Mouse (Mus musculus) MEL (cell line): ENCODE data around the gene Cpsf6. TPM values are rescaled to one million over a fixed set of nuclear protein-coding genes. Genes with fewer than 3 reads are reported as not detected.
A peak's percentile ranks its signal among the peaks of the same experiment; 100 is the strongest.

Source experiments
- DNase-seq: peaks from one replicate; pipeline ENCODE4 v3.0.0; 2011; ENCODE audit warnings: low read depth, low spot score
- H3K27ac ChIP-seq: 2 replicates; pipeline ENCODE4 v1.5.1; 2012; ENCODE audit warnings: low read depth, mild to moderate bottlenecking, control low read depth, low read length, moderate library complexity; ENCODE audit not compliant: control insufficient read depth
- H3K27me3 ChIP-seq, 2 experiments: fragments of 150-350 bp in 1 of 2; sonication (generic) in 1 of 2; 2 replicates each; pipeline ENCODE4 v1.6.1; 2012; ENCODE audit warnings: low read length in 2 of 2, mild to moderate bottlenecking in 2 of 2, improper control_type of control experiment in 1 of 2, moderate library complexity in 1 of 2; ENCODE audit not compliant: insufficient read depth in 2 of 2, control insufficient read depth in 1 of 2
- H3K36me3 ChIP-seq, 2 experiments: 2 replicates each; pipeline ENCODE4 v1.6.1; 2012 to 2014; ENCODE audit warnings: low read length in 2 of 2, improper control_type of control experiment in 1 of 2, inconsistent platforms in 1 of 2, mild to moderate bottlenecking in 1 of 2; ENCODE audit not compliant: insufficient read depth in 2 of 2, control insufficient read depth in 1 of 2
- H3K4me1 ChIP-seq, 2 experiments: fragments of 150-350 bp in 1 of 2; sonication (generic) in 1 of 2; 2 replicates each; pipeline ENCODE4 v1.6.1; 2012; ENCODE audit warnings: low read length in 2 of 2, improper control_type of control experiment in 1 of 2, mild to moderate bottlenecking in 1 of 2; ENCODE audit not compliant: insufficient read depth in 2 of 2, control insufficient read depth in 1 of 2
- H3K4me3 ChIP-seq, 2 experiments: fragments of 150-350 bp in 1 of 2; sonication (generic) in 1 of 2; 2 replicates each; pipeline ENCODE4 v1.5.1; 2012; ENCODE audit warnings: low read depth in 2 of 2, low read length in 2 of 2, mild to moderate bottlenecking in 2 of 2, moderate library complexity in 2 of 2, control low read depth in 1 of 2, improper control_type of control experiment in 1 of 2; ENCODE audit not compliant: control insufficient read depth in 1 of 2, insufficient read depth in 1 of 2
- H3K79me2 ChIP-seq: 2 replicates; pipeline ENCODE4 v1.6.1; 2012; ENCODE audit warnings: mild to moderate bottlenecking, low read length, moderate library complexity; ENCODE audit not compliant: control insufficient read depth, poor library complexity, insufficient read depth
- H3K9ac ChIP-seq: 2 replicates; pipeline ENCODE4 v1.6.1; 2012; ENCODE audit warnings: low read depth, mild to moderate bottlenecking, control low read depth, low read length, moderate library complexity; ENCODE audit not compliant: control insufficient read depth, poor library complexity, severe bottlenecking
- H3K9me3 ChIP-seq: fragments of 150-350 bp; sonication (generic); replicated peaks from 2 replicates; pipeline ENCODE4 v1.6.1; 2012; ENCODE audit warnings: mild to moderate bottlenecking, low read length, improper control_type of control experiment, moderate library complexity; ENCODE audit not compliant: insufficient read depth
- BHLHE40 ChIP-seq: IDR thresholded peaks from 2 replicates; pipeline ENCODE4 v1.6.1; 2012; ENCODE audit warnings: low read depth, mild to moderate bottlenecking, inconsistent platforms, low read length, improper control_type of control experiment, borderline replicate concordance
- CHD2 ChIP-seq: IDR thresholded peaks from 2 replicates; pipeline ENCODE4 v1.6.1; 2011; ENCODE audit warnings: low read length, improper control_type of control experiment
- E2F4 ChIP-seq: IDR thresholded peaks from 2 replicates; pipeline ENCODE4 v1.6.1; 2011; ENCODE audit warnings: low read depth, low read length, improper control_type of control experiment, borderline replicate concordance
- ELF1 ChIP-seq: IDR thresholded peaks from 2 replicates; pipeline ENCODE4 v1.6.1; 2014; ENCODE audit warnings: low read depth, mild to moderate bottlenecking, inconsistent platforms, low read length, improper control_type of control experiment, moderate library complexity
- EP300 ChIP-seq, 2 experiments: IDR thresholded peaks; 2 replicates each; pipeline ENCODE4 v1.6.1; 2011; ENCODE audit warnings: improper control_type of control experiment in 2 of 2, low read length in 2 of 2, low read depth in 1 of 2, mild to moderate bottlenecking in 1 of 2
- ETS1 ChIP-seq: IDR thresholded peaks from 2 replicates; pipeline ENCODE4 v1.6.1; 2012; ENCODE audit warnings: low read depth, mild to moderate bottlenecking, inconsistent platforms, low read length, improper control_type of control experiment, moderate library complexity
- GATA1 ChIP-seq: IDR thresholded peaks from 2 replicates; pipeline ENCODE4 v1.6.1; 2011; ENCODE audit warnings: low read depth, low read length, improper control_type of control experiment
- JUND ChIP-seq: IDR thresholded peaks from 2 replicates; pipeline ENCODE4 v1.6.1; 2011; ENCODE audit warnings: low read depth, mild to moderate bottlenecking, improper control_type of control experiment, low read length
- MAFK ChIP-seq: IDR thresholded peaks from 2 replicates; pipeline ENCODE4 v1.6.1; 2011; ENCODE audit warnings: low read depth, mild to moderate bottlenecking, low read length, improper control_type of control experiment, borderline replicate concordance
- MAZ ChIP-seq: IDR thresholded peaks from 2 replicates; pipeline ENCODE4 v1.6.1; 2012; ENCODE audit warnings: low read depth, mild to moderate bottlenecking, inconsistent platforms, low read length, improper control_type of control experiment
- MXI1 ChIP-seq: IDR thresholded peaks from 2 replicates; pipeline ENCODE4 v1.6.1; 2011; ENCODE audit warnings: mild to moderate bottlenecking, low read depth, low read length, improper control_type of control experiment
- MYB ChIP-seq: IDR thresholded peaks from 2 replicates; pipeline ENCODE4 v1.6.1; 2011; ENCODE audit warnings: mild to moderate bottlenecking, low read depth, low read length, improper control_type of control experiment
- NRF1 ChIP-seq: IDR thresholded peaks from 2 replicates; pipeline ENCODE4 v1.6.1; 2014; ENCODE audit warnings: low read depth, mild to moderate bottlenecking, inconsistent platforms, low read length, improper control_type of control experiment, moderate library complexity; ENCODE audit not compliant: poor library complexity, insufficient read depth, severe bottlenecking
- POLR2AphosphoS2 ChIP-seq: IDR thresholded peaks from 2 replicates; pipeline ENCODE4 v1.6.1; 2011; ENCODE audit warnings: low read length, improper control_type of control experiment
- RCOR1 ChIP-seq: IDR thresholded peaks from 2 replicates; pipeline ENCODE4 v1.6.1; 2012; ENCODE audit warnings: low read depth, mild to moderate bottlenecking, inconsistent platforms, low read length, improper control_type of control experiment
- TAL1 ChIP-seq: IDR thresholded peaks from 2 replicates; pipeline ENCODE4 v1.6.1; 2012; ENCODE audit warnings: mild to moderate bottlenecking, inconsistent platforms, low read length, moderate library complexity, mixed read lengths
- UBTF ChIP-seq: IDR thresholded peaks from 2 replicates; pipeline ENCODE4 v1.6.1; 2012; ENCODE audit warnings: low read depth, mild to moderate bottlenecking, inconsistent platforms, low read length, improper control_type of control experiment, moderate library complexity, borderline replicate concordance; ENCODE audit not compliant: insufficient read depth
- USF1 ChIP-seq: IDR thresholded peaks from 2 replicates; pipeline ENCODE4 v1.6.1; 2014; ENCODE audit warnings: low read depth, mild to moderate bottlenecking, inconsistent platforms, low read length, improper control_type of control experiment, moderate library complexity
- ZKSCAN1 ChIP-seq: IDR thresholded peaks from 2 replicates; pipeline ENCODE4 v1.6.1; 2012; ENCODE audit warnings: low read depth, mild to moderate bottlenecking, inconsistent platforms, low read length, improper control_type of control experiment, moderate library complexity
- ZMIZ1 ChIP-seq: IDR thresholded peaks from 2 replicates; pipeline ENCODE4 v1.6.1; 2012; ENCODE audit warnings: low read depth, mild to moderate bottlenecking, inconsistent platforms, low read length, improper control_type of control experiment, moderate library complexity
- polyA plus RNA-seq, 2 experiments: library from polyadenylated mRNA; stranded (reverse) in 1 of 2; unstranded in 1 of 2; fragments of >175 nt in 1 of 2; fragments of >200 nt in 1 of 2; gene quantifications; 2 replicates each; pipeline versions ENCODE4 v1.2.1 to v1.2.4; 2012; ENCODE audit warnings: low replicate concordance in 2 of 2, low read depth in 1 of 2; ENCODE audit not compliant: insufficient read length in 2 of 2, insufficient read depth in 1 of 2, missing spikeins in 1 of 2
- total RNA-seq: library from RNA; depleted of rRNA; stranded (reverse); fragments of 300-350 nt; gene quantifications from 2 replicates; pipeline ENCODE4 v1.2.3, GENCODE M21; 2012

The Cpsf6 gene
- total and polyA plus RNA-seq, 3 experiments, result 85.7 to 88.2 TPM; not detected in 1

DNA sequence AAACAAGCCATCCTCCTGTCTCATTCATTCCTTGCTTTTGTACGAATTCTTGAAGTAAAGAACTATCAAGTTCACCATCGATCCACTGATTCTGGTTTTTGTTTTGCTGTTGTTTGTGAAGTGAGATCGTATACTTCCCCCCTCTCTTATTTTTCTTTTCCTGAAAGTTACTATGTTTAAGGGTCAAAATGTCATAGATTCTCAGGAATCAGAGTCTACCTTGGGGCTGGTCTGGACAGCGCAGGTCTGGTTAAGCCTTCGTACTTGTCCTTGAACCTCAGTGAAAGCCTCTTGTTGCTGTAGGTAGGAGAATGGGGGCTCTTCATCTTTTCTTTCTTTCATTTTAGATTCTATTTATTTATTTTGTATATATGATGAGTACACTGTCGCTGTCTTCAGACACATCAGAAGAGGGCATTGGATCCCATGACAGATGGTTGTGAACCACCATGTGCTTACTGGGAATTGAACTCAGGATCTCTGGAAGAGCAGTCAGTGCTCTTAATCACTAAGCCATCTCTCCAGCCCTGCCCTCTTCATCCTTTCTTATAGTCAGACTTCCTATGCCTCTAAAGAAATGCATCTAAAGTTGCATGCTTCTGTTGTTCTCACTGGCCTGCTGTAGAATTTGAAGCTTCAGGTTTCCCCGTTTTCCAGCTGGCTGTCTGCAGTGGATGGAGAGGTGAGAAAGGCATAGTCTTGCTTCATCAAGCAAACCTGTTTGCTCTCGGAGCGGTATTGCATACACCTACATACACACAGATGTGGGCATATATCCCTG lies 40.9 kb upstream of the Cpsf6 start:
- no peak for DNase-seq
- Histone ChIP-seq H3K4me1 (peaks cover 2 to 9% of the 10 kb centered on the region in 2 experiments; a peak in 2 of 4 replicates), H3K27me3 (no peaks in the 10 kb centered on the region)
- TF ChIP-seq POLR2AphosphoS2 (no peak), MAFK (no peak)
- TF ChIP-seq, all 39 proteins: peak for 0
- Histone ChIP-seq H3K4me3 (no peak overlapping the region), H3K79me2 (no peaks in the 10 kb centered on the region; the same call in 1 of the 2 replicates), H3K36me3 (peaks cover 0 to 5% of the 10 kb centered on the region in 2 experiments; a peak in 1 of 4 replicates), H3K27ac (no peak overlapping the region), H3K9me3 (no peaks in the 10 kb centered on the region), H3K9ac (no peak overlapping the region)

DNA sequence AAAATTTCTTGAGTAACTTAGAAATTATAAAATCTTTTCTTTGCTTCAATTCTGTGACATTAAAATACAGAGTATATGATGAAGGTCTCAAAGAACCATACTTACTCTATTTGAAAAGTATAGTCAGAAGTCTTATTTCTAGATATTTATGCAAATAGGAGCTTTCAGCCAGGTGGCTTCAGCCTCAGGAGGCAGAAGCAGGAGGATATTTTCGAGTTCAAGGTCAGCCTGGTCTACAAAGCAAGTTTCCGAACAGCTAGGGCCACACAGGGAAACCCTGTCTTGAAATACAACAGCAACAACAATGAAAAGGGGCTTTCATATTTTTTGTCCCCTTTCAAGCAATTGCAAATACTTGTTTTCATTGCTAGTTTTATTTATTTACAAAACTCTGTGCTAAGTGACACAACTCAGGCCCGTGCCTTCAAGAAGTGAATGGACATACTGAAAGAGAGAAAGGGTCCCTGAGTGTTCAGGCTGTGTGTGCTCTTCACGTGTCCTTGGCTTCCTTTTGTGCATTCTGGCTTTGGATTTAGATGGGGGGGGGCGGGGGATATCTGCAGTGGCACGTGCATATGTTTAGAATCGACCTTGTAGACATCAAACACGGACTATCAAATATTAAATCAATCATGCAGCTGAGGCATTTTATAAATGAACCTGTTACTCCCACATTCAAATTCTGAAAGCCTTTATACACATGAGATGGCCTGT lies 39.9 kb upstream of the Cpsf6 start:
- DNase-seq, result no peak
- H3K27me3 ChIP-seq, result no peaks in the 10 kb centered on the region
- peak overlapping the region; percentile 24; the same call in 1 of the 2 replicates for H3K9ac ChIP-seq
- peaks cover 0 to 5% of the 10 kb centered on the region in 2 experiments; a peak in 1 of 4 replicates for H3K36me3 ChIP-seq
- H3K27ac ChIP-seq, result no peak overlapping the region
- no peaks in the 10 kb centered on the region for H3K9me3 ChIP-seq
- no peaks in the 10 kb centered on the region; the same call in 1 of the 2 replicates for H3K79me2 ChIP-seq
- TF ChIP-seq E2F4 (no peak), MXI1 (no peak), ZKSCAN1 (no peak), ETS1 (no peak), EP300 (IDR thresholded peaks at IDR 0.05; ENCODE audit: low read depth in 1 of 2, low read length in 2 of 2) (no peak), ZMIZ1 (no peak), RCOR1 (no peak), ELF1 (no peak), JUND (no peak), USF1 (no peak), NRF1 (no peak), UBTF (no peak), BHLHE40 (no peak), MYB (no peak), MAZ (no peak), CHD2 (no peak), POLR2AphosphoS2 (no peak), GATA1 (no peak), TAL1 (no peak)
- peak overlapping the region in 1 of 2 experiments; percentile 87; a peak in 1 of 4 replicates for H3K4me3 ChIP-seq
- H3K4me1 ChIP-seq, result peaks cover 2 to 9% of the 10 kb centered on the region in 2 experiments; a peak in 2 of 4 replicates
